Mouse (Mus musculus) frontal cortex, adult (tissue): ENCODE measurements at regions not wholly inside any gene's neighbourhood (a gene's known extent, or its start where the extent isn't known, plus 50 kb on each side); places are given as distances from the start of the nearest gene placed in this dataset.
A peak's percentile ranks its signal among the peaks of the same experiment; 100 is the strongest.

Experiments
- ATAC-seq: cut with Nextera tagmentation; 2 replicates; pipeline ENCODE4 v1.9.2; 2017; ENCODE audit warnings: mild to moderate bottlenecking, moderate library complexity, mixed read lengths; ENCODE audit not compliant: low TSS enrichment

GRCm38 (mm10) chr8:93591608-93592301, 56.1 kb upstream of the Ces5a start:
- peak; percentile 96 for ATAC-seq

DNA sequence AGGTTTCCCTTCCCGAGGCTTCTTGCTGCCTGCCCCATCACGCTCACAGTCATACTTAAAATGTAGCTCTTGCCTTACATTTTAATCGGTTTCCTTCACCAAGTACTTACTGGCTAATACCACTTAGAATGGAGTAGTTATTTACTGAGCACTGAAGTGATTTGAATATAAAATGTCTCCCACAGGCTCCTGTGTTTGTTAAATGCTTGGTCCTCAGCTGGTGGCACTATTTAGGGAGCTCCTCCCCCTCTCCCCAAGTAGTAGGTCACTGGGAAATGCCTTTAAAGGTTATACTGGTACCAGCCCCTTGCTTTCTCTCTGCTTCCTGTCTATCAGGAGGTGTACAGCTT, 56.6 kb upstream of the Ces5a start:
- peak; percentile 6; the same call in 1 of the 2 replicates for ATAC-seq

DNA sequence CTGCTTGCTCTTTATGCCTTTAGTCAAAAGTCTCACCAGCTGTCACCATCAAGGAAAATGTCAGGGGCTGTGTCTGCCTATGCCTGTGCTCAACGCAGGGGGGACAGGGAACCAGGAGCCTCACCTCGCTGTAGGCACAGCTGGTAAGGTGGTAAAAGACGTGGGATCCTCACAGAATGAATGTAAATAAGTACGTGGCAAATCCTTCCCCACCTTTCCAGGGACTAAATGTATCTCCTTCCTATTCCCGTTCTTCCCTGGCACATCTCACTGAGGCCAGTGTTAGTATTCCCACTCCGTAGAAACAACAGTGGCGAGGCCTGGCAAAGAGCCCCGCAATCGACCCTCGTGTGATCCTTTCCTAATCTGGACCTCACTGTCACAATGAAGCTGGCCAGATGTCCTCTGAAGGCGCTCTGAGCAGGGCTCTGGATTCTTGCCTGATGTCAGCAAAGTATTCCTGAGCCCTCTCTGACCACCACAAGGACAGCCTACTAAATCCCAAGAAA, 63.0 kb upstream of the Ces5a start:
- ATAC-seq: peak; percentile 73

DNA sequence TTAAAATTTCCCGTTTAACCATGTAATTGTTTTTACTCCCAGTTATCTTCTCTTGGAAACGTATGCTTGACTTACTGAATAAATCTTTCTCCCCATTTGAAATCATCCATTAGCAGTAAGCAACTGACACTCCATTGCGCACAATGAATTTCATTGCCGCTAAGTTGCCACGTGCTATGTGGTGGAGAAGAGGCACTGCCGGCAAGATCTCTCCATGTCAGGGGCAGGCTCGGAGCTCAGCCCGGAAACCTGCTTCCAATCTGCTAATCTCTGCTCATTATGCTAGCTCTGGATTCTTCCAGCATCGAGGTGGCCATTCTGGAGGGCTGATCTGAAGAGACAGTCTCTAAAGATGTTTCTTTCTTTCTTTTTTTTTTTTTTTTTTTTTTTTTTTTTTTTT, 63.7 kb upstream of the Ces5a start:
- peak; percentile 27; the same call in 1 of the 2 replicates for ATAC-seq

GRCm38 (mm10) chr8:93599776-93600175, 64.1 kb upstream of the Ces5a start:
- no peak for ATAC-seq

GRCm38 (mm10) chr8:93626807-93627526, 91.3 kb upstream of the Ces5a start:
- ATAC-seq: no peak

GRCm38 (mm10) chr8:93627626-93628025, 92.0 kb upstream of the Ces5a start:
- no peak for ATAC-seq

DNA sequence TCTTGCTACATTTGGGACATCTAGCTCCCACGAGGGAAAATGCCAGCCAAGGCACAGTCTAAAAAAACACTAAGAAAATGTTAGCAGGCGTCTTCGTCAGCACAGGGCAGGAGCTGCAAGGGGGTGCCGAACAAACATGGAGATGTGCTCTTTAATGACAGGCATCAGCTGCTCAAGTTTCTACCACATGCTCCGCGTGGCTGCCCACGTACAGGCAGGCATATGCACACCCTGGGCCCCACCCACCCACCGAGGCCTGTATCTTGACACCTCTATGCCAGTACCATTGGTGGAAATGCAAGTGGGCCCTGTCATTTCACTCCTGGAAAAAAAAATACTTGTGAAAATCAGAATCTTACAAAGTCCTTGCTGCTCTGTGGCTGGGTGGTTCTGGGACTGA, 97.3 kb upstream of the Ces5a start:
- ATAC-seq: peak; percentile 16; the same call in 1 of the 2 replicates

DNA sequence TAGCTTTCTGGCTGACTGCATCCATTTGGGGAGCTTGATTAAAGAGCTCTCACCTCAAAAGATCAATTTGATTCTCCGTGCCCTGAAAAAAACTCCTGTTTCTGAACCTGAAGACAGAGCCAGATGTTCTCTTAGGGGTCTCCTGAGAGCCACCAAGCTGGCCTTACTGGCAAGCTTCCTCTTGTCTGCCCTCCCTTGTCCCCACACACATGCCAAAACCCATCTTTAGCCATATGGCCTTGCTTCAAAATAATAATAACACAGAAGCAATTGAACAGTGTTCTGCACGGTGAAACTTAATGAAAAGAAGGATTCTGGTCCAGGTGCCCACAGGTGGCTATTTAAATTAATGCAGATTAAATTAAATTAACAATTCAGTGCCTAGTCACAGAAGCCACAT, 107.1 kb upstream of the Ces5a start:
- ATAC-seq: no peak

DNA sequence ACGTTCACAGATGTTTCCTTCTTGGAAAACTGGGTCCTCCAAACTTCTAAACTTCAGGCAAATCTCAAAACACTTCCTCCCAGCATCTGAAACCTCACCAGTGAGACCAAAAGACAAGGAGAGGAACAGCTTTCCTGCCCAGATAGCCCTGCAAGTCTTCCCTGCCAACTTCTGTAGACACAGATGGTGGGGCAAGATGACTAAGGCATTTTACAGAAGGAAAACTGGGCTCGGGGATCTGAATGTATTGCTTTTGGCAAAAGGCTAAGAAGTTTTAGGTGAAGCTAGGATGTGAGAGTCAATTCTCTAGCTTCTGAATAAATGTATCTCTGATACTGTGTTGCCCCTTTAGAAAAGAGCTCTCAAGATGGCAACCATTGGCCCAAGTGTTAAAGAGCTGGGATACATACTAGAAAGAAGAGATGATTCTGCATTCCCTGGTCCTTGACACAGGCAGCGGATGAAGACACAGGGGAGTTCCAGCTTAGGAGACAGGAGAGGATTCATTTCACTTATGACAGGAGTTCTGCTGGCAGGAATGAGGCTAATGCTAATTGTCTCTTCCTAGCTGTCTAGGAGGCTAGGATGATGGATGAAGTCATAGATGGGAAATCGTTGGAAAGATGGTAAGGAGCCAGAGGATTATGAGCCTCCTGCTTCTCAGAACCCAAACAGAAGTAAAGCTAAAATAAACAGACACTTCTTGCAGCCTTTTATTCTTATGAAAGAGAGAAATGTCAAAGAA, 108.0 kb upstream of the Ces5a start:
- peak; percentile 90 for ATAC-seq

- no peak for ATAC-seq
Observed at GRCm38 (mm10) chr8:93653421-93653820, 117.8 kb upstream of the Ces5a start.

GRCm38 (mm10) chr8:93653913-93654705, 118.5 kb upstream of the Ces5a start:
- ATAC-seq: peak; percentile 96

GRCm38 (mm10) chr8:93655752-93656151, 120.1 kb upstream of the Ces5a start:
- peak; percentile 55; the same call in 1 of the 2 replicates for ATAC-seq

GRCm38 (mm10) chr8:93661739-93662138, 126.1 kb upstream of the Ces5a start:
- peak; percentile 96 for ATAC-seq

DNA sequence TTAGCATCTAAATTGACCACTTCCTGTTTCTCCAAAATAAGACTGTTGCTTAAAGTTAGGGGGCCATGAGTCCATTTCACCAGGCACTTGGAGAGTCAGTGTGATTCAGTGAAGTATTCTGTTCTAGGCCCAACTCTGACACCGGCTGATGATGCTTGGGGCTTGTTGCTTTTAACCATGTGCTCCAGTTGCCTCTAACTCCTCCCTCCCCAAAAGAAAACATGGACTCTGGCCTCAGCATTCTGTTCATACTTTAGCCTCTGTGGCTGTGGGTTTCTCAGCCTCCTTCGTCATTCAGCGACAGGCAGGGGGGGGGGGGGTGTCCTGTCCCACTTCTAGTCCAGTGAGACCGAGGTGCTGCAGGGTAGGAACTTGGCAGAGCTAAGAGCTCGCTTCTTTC, 126.6 kb upstream of the Ces5a start:
- ATAC-seq: peak; percentile 14; the same call in 1 of the 2 replicates

DNA sequence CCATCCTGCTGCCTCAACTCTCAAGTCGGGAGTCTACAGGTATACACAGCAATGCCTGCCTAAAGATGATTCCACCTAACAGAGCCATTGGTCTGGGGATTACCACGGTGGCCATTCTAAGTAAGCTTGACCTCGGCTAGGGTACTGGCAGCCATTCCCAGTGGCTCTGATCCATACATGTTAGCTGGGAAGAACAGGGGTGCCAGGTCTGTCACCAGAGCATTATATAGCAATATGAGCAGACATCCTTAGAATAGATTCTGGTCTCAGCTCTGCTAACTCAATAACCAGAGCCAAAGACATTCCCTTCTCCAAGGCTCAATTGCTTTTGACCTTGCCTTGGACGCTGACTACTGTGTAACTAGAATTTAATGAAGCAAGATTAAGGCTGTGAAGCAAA, 128.2 kb upstream of the Ces5a start:
- ATAC-seq: no peak

- no peak for ATAC-seq
Observed at GRCm38 (mm10) chr8:93668306-93668705, 132.7 kb upstream of the Ces5a start.

- ATAC-seq: peak; percentile 47; the same call in 1 of the 2 replicates
Observed at GRCm38 (mm10) chr8:93674721-93675120, 135.0 kb upstream of the Gnao1 start.

GRCm38 (mm10) chr8:93683773-93684391, 125.9 kb upstream of the Gnao1 start:
- ATAC-seq: no peak

- no peak for ATAC-seq
Observed at GRCm38 (mm10) chr8:93684392-93684791, 125.4 kb upstream of the Gnao1 start.

DNA sequence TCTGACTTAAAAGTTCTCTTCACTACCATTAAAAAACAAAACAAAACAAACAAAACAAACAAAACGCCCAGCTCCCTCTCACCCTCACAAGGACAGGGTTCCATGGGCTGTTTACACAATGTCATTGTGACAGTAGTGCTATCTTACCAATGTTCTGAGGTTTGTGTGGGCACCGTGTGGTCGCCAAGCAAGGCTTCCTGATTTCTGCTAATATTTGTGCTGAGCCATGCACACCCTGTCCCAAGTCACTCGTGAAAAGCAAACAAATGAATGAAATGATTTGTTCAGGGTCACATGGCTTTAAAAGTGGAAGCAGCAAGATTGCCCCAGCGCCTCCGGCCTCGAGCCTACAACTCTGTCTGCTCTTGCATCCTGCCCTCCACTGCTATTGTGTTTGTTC, 120.9 kb upstream of the Gnao1 start:
- ATAC-seq: no peak
